In the genomic region with DNA sequence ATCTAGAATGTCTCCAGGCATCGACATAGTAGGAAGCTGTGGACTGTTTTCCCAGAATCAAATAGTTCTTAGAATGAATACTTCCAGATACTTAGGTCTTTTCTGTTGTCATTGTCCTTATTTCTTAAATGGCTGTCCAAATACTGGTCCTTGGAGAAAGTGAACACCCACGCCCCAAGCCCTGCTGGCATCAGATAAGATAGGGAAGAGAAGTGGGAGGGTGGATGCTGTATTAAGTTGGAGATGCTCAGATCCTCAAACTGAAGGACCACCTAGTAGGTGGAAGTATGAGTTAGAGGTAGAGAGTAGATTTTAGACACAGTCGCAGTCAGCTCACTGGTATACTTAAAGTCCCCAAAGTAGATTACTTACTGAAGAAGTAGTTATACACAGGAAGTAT, we compare ENCODE assay signal across 28 mouse cellular contexts. TPM values are rescaled to one million over a fixed set of nuclear protein-coding genes. Genes with fewer than 3 reads are reported as not detected.
DNase-seq lines count a peak whose midpoint lies in the region; ATAC-seq and TF ChIP-seq lines count a peak whose summit lies in the region.
"Had no signal": no experiment of that assay in that cellular context is flagged by ENCODE, and none has a peak within 500 bp of the region (broad histone marks: within the 10 kb centered on the region; RNA-seq: fewer than 3 reads in every experiment).

No protein-coding gene starts in this region.

- H3K4me3 ChIP-seq in liver, embryonic 13.5 days (replicated peaks) = no peak overlapping the region
- H3K4me3 ChIP-seq in G1E (ENCODE audit: low read depth, low read length) (no peak overlapping the region), MEL (ENCODE audit: control insufficient read depth in 1 of 2, insufficient read depth in 1 of 2, low read depth in 2 of 2, low read length in 2 of 2) (no peak overlapping the region)
- no peak overlapping the region for H3K4me3 ChIP-seq in liver, embryonic 16.5 days (ENCODE audit: low read depth, low read length)
- H3K4me3 ChIP-seq: embryonic facial prominence, embryonic 10.5 days; embryonic facial prominence, embryonic 13.5 days; erythroblast, embryonic 14.5 days; forebrain, embryonic 10.5 days; forebrain, embryonic 13.5 days; heart, embryonic 13.5 days had no signal

- H3K27me3 ChIP-seq in liver, embryonic 13.5 days = no peaks in the 10 kb centered on the region
- H3K27me3 ChIP-seq in G1E (ENCODE audit: insufficient read depth, low read length) (no peaks in the 10 kb centered on the region), MEL (ENCODE audit: control insufficient read depth in 1 of 2, insufficient read depth in 2 of 2, low read length in 2 of 2) (no peaks in the 10 kb centered on the region)
- H3K27me3 ChIP-seq in liver, embryonic 16.5 days (ENCODE audit: control insufficient read depth, insufficient read depth, low read depth, low read length) = no peaks in the 10 kb centered on the region
- H3K27me3 ChIP-seq: embryonic facial prominence, embryonic 13.5 days; forebrain, embryonic 13.5 days; heart, embryonic 13.5 days had no signal

- peaks cover 8% of the 10 kb centered on the region; the same call in 1 of the 2 replicates for H3K79me2 ChIP-seq in MEL (ENCODE audit: control insufficient read depth, insufficient read depth, low read length, poor library complexity)

- H3K27ac ChIP-seq in liver, embryonic 13.5 days = no peak overlapping the region
- H3K27ac ChIP-seq in MEL (ENCODE audit: control insufficient read depth, low read depth, low read length) = no peak overlapping the region
- no peak overlapping the region for H3K27ac ChIP-seq in liver, embryonic 16.5 days (ENCODE audit: low read length)
- H3K27ac ChIP-seq: embryonic facial prominence, embryonic 10.5 days; embryonic facial prominence, embryonic 13.5 days; forebrain, embryonic 10.5 days; forebrain, embryonic 13.5 days; heart, embryonic 13.5 days; hindbrain, embryonic 14.5 days; hindbrain, postnatal 0 days had no signal

- TF ChIP-seq CTCF in G1E (IDR thresholded peaks at IDR 0.05; ENCODE audit: low read depth, low read length) (no peak), MEL (IDR thresholded peaks at IDR 0.05 in 2 of 3, conservative IDR thresholded peaks at IDR 0.05 in 1 of 3; ENCODE audit: control insufficient read depth in 1 of 3, insufficient read depth in 1 of 3, low read depth in 2 of 3, low read length in 3 of 3, poor library complexity in 1 of 3, severe bottlenecking in 1 of 3) (no peak)

- H3K9ac ChIP-seq in liver, embryonic 13.5 days = no peak overlapping the region
- H3K9ac ChIP-seq in MEL (ENCODE audit: control insufficient read depth, low read depth, low read length, poor library complexity, severe bottlenecking) = no peak overlapping the region
- H3K9ac ChIP-seq in liver, embryonic 16.5 days (ENCODE audit: low read depth, low read length) = no peak overlapping the region
- H3K9ac ChIP-seq: embryonic facial prominence, embryonic 13.5 days; forebrain, embryonic 13.5 days; forebrain, postnatal 0 days; heart, embryonic 13.5 days; hindbrain, embryonic 14.5 days had no signal

- 57% methylated on average over 3 of the region's 3 CpGs for WGBS in liver, embryonic 13.5 days (ENCODE audit: insufficient replicate concordance)
- WGBS in liver, embryonic 16.5 days (ENCODE audit: insufficient replicate concordance) = 64% methylated on average over 3 of the region's 3 CpGs

- peaks cover 39% of the 10 kb centered on the region for H3K4me1 ChIP-seq in liver, embryonic 13.5 days (replicated peaks)
- H3K4me1 ChIP-seq in G1E (ENCODE audit: insufficient read depth, low read depth, low read length) (peaks cover 60% of the 10 kb centered on the region), MEL (ENCODE audit: control insufficient read depth in 1 of 2, insufficient read depth in 2 of 2, low read length in 2 of 2) (peaks cover 8 to 19% of the 10 kb centered on the region in 2 experiments)
- H3K4me1 ChIP-seq in liver, embryonic 16.5 days (ENCODE audit: control insufficient read depth, low read depth, low read length) = peaks cover 21% of the 10 kb centered on the region
- H3K4me1 ChIP-seq: forebrain, embryonic 13.5 days had no signal

- H3K9me3 ChIP-seq in liver, embryonic 13.5 days (replicated peaks) = no peaks in the 10 kb centered on the region
- H3K9me3 ChIP-seq in G1E (replicated peaks) (no peaks in the 10 kb centered on the region), MEL (replicated peaks; ENCODE audit: insufficient read depth, low read length) (no peaks in the 10 kb centered on the region)
- no peaks in the 10 kb centered on the region for H3K9me3 ChIP-seq in liver, embryonic 16.5 days (replicated peaks; ENCODE audit: control insufficient read depth, low read length)
- H3K9me3 ChIP-seq: embryonic facial prominence, embryonic 10.5 days; embryonic facial prominence, embryonic 13.5 days; forebrain, embryonic 10.5 days; forebrain, embryonic 13.5 days; heart, embryonic 13.5 days had no signal

- H3K36me3 ChIP-seq in liver, embryonic 13.5 days = no peaks in the 10 kb centered on the region
- H3K36me3 ChIP-seq in G1E (replicated peaks) (peaks cover 11% of the 10 kb centered on the region), MEL (ENCODE audit: control insufficient read depth in 1 of 2, insufficient read depth in 2 of 2, low read length in 2 of 2) (peaks cover 0 to 23% of the 10 kb centered on the region in 2 experiments; a peak in 2 of 4 replicates)
- H3K36me3 ChIP-seq in liver, embryonic 16.5 days (ENCODE audit: control insufficient read depth, insufficient read depth) = no peaks in the 10 kb centered on the region
- H3K36me3 ChIP-seq: embryonic facial prominence, embryonic 10.5 days; embryonic facial prominence, embryonic 13.5 days; forebrain, embryonic 10.5 days; heart, embryonic 13.5 days had no signal

- peak; percentile 36 to 53 for TF ChIP-seq EP300 in MEL (IDR thresholded peaks at IDR 0.05; ENCODE audit: low read depth in 1 of 2, low read length in 2 of 2)

- DNase-seq in liver, embryonic 13.5 days = no peak
- DNase-seq in liver (no peak), G1E (ENCODE audit: low spot score) (no peak), MEL (ENCODE audit: low read depth, low spot score) (peak; percentile 22)
- DNase-seq in embryo, embryonic 11 days = no peak
- DNase-seq: adrenal gland, adult 2 months; adrenal gland, postnatal 14 days; cerebellum, adult 11 months; cerebellum, adult 2 months; cerebellum, adult 9-11 months; cerebellum, postnatal 25 days; forebrain, postnatal 0 days; gastrocnemius, adult 2 months; gastrocnemius, postnatal 14 days; heart, adult 18-20 months; heart, postnatal 14 days; heart, postnatal 4 days had no signal

- no peak for TF ChIP-seq POLR2A in MEL (IDR thresholded peaks at IDR 0.05; ENCODE audit: control insufficient read depth in 1 of 2, insufficient read depth in 1 of 2, low read depth in 1 of 2, low read length in 2 of 2, poor library complexity in 1 of 2)

- peak; percentile 53 for ATAC-seq in liver, embryonic 13.5 days (ENCODE audit: low read depth)
- ATAC-seq in G1E (ENCODE audit: extremely low read depth, insufficient number of reproducible peaks, low FRiP score, poor library complexity, severe bottlenecking) = peak; percentile 64
- ATAC-seq in liver, embryonic 16.5 days (ENCODE audit: low read depth) = peak; percentile 44; the same call in 1 of the 2 replicates
- ATAC-seq: CD4-positive, CD25-positive, alpha-beta regulatory T cell, adult 4 months; forebrain, embryonic 13.5 days; forebrain, postnatal 0 days; hindbrain, postnatal 0 days; inflammation-experienced regulatory T-cells, adult 6 months had no signal

- no peak for TF ChIP-seq RAD21 in MEL (IDR thresholded peaks at IDR 0.05; ENCODE audit: low read depth, low read length)

- no peak overlapping the region for H3K4me2 ChIP-seq in liver, embryonic 13.5 days
- no peak overlapping the region for H3K4me2 ChIP-seq in liver, embryonic 16.5 days (ENCODE audit: low read depth, low read length)
- H3K4me2 ChIP-seq: embryonic facial prominence, embryonic 13.5 days; forebrain, embryonic 13.5 days; heart, embryonic 13.5 days; hindbrain, embryonic 14.5 days had no signal

TF ChIP-seq in MEL, 35 proteins besides CTCF, POLR2A, EP300 and RAD21:
- peak; percentile 64 for TF ChIP-seq GATA1 (IDR thresholded peaks at IDR 0.05; ENCODE audit: low read depth, low read length)
- peak; percentile 25; the same call in 1 of the 2 replicates for TF ChIP-seq RCOR1 (IDR thresholded peaks at IDR 0.05; ENCODE audit: low read depth, low read length)
- no peak for TF ChIP-seq MAX (IDR thresholded peaks at IDR 0.05; ENCODE audit: low read length)

RNA-seq across cellular contexts. Expression of gene St7, which starts 34.5 kb away (rescaled TPM):
- polyA plus RNA-seq in liver, embryonic 13.5 days (2015; fragmentation: Nextera tagmentation; extraction: Ambion mirVana) = 11.0 and 11.8 TPM in 2 replicates
- total RNA-seq in G1E (2014; fragmentation: Nextera tagmentation) = 155 TPM in 2 replicates
- total RNA-seq in G1E (2017) = 84.7 and 92.6 TPM in 2 replicates
- polyA plus RNA-seq in G1E (2012) = 4.7 and 4.9 TPM in 2 replicates
- 34.4 and 38.9 TPM in 2 replicates for total RNA-seq in MEL (2012; rRNA removed)
- 10 to 100 TPM in 1 of 2 experiments, not detected in 1; 48.5 TPM for polyA plus RNA-seq in MEL (2012; ENCODE audit: insufficient read depth in 1 of 2, insufficient read length in 2 of 2, low read depth in 1 of 2, low replicate concordance in 2 of 2, missing spikeins in 1 of 2)
- polyA plus RNA-seq in liver, embryonic 16.5 days (2015; fragmentation: Nextera tagmentation; extraction: Ambion mirVana) = 8.7 and 9.3 TPM in 2 replicates
